Mouse (Mus musculus): Measurements from ENCODE around the gene Dhrs4. TPM values are rescaled to one million over a fixed set of nuclear protein-coding genes. Genes with fewer than 3 reads are reported as not detected.

The Dhrs4 gene
- polyA plus RNA-seq (2015; fragmentation: Nextera tagmentation; extraction: Ambion mirVana): 21.7 and 34.9 TPM in 2 replicates

GRCm38 (mm10) chr14:55478651-55479599, at the start of gene Dhrs4:
Gene Dhrs4, plus strand, starts transcription at chr14:55478758.

GRCm38 (mm10) chr14:55490361-55491201, 12.0 kb downstream of the Dhrs4 start, which contains the start of gene Carmil3:
Gene Carmil3, plus strand, starts transcription at chr14:55490651.

GRCm38 (mm10) chr14:55510125-55510731, 31.7 kb downstream of the Dhrs4 start, which contains the start of gene Cpne6:
Gene Cpne6, plus strand, starts transcription at chr14:55510445.

GRCm38 (mm10) chr14:55524785-55525184, 46.2 kb downstream of the Dhrs4 start, which contains the start of gene Nrl:
Gene Nrl, minus strand, starts transcription at chr14:55524981.

Other genes starting within 250 kb of the Dhrs4 start
- gene Carmil3, start 11.9 kb downstream of the Dhrs4 start, polyA plus RNA-seq (2015; fragmentation: Nextera tagmentation; extraction: Ambion mirVana): 0.44 and 0.66 TPM in 2 replicates
- gene Cpne6, start 31.7 kb downstream of the Dhrs4 start, polyA plus RNA-seq (2015; fragmentation: Nextera tagmentation; extraction: Ambion mirVana): not detected in 2 replicates
- gene Nrl, start 46.2 kb downstream of the Dhrs4 start, polyA plus RNA-seq (2015; fragmentation: Nextera tagmentation; extraction: Ambion mirVana): not detected in 2 replicates
- 15.8 and 17.4 TPM in 2 replicates for gene Pck2, start 61.5 kb downstream of the Dhrs4 start, polyA plus RNA-seq (2015; fragmentation: Nextera tagmentation; extraction: Ambion mirVana)
- 45.2 and 45.3 TPM in 2 replicates for gene Dcaf11, start 81.2 kb downstream of the Dhrs4 start, polyA plus RNA-seq (2015; fragmentation: Nextera tagmentation; extraction: Ambion mirVana)
- 1.2 and 1.5 TPM in 2 replicates for gene A730061H03Rik, start 81.6 kb downstream of the Dhrs4 start, polyA plus RNA-seq (2015; fragmentation: Nextera tagmentation; extraction: Ambion mirVana)
- gene Fitm1, start 96.9 kb downstream of the Dhrs4 start, polyA plus RNA-seq (2015; fragmentation: Nextera tagmentation; extraction: Ambion mirVana): 342 and 394 TPM in 2 replicates
- 88.6 and 106 TPM in 2 replicates for gene Psme1, start 99.4 kb downstream of the Dhrs4 start, polyA plus RNA-seq (2015; fragmentation: Nextera tagmentation; extraction: Ambion mirVana)
- 63.2 and 67.4 TPM in 2 replicates for gene Emc9, start 106.5 kb downstream of the Dhrs4 start, polyA plus RNA-seq (2015; fragmentation: Nextera tagmentation; extraction: Ambion mirVana)
- 186 and 262 TPM in 2 replicates for gene Psme2, start 112.4 kb downstream of the Dhrs4 start, polyA plus RNA-seq (2015; fragmentation: Nextera tagmentation; extraction: Ambion mirVana)
- gene Rnf31, start 113.0 kb downstream of the Dhrs4 start, polyA plus RNA-seq (2015; fragmentation: Nextera tagmentation; extraction: Ambion mirVana): 10.3 and 13.4 TPM in 2 replicates
- 11.4 and 12.2 TPM in 2 replicates for gene Irf9, start 124.8 kb downstream of the Dhrs4 start, polyA plus RNA-seq (2015; fragmentation: Nextera tagmentation; extraction: Ambion mirVana)
- 1.8 and 1.9 TPM in 2 replicates for gene Rec8, start 139.3 kb downstream of the Dhrs4 start, polyA plus RNA-seq (2015; fragmentation: Nextera tagmentation; extraction: Ambion mirVana)
- gene Ipo4, start 157.2 kb downstream of the Dhrs4 start, polyA plus RNA-seq (2015; fragmentation: Nextera tagmentation; extraction: Ambion mirVana): 52.7 and 61.0 TPM in 2 replicates
- 1.3 and 2.0 TPM in 2 replicates for gene Gm49378, start 159.1 kb downstream of the Dhrs4 start, polyA plus RNA-seq (2015; fragmentation: Nextera tagmentation; extraction: Ambion mirVana)
- gene Tm9sf1, start 165.0 kb downstream of the Dhrs4 start, polyA plus RNA-seq (2015; fragmentation: Nextera tagmentation; extraction: Ambion mirVana): 48.0 and 52.2 TPM in 2 replicates
- gene Tssk4, start 171.4 kb downstream of the Dhrs4 start, polyA plus RNA-seq (2015; fragmentation: Nextera tagmentation; extraction: Ambion mirVana): 0.24 and 0.32 TPM in 2 replicates
- gene Mdp1, start 181.8 kb downstream of the Dhrs4 start, polyA plus RNA-seq (2015; fragmentation: Nextera tagmentation; extraction: Ambion mirVana): 29.8 and 35.3 TPM in 2 replicates
- 15.1 and 16.5 TPM in 2 replicates for gene Gmpr2, start 193.2 kb downstream of the Dhrs4 start, polyA plus RNA-seq (2015; fragmentation: Nextera tagmentation; extraction: Ambion mirVana)
- gene Nedd8, start 193.4 kb downstream of the Dhrs4 start, polyA plus RNA-seq (2015; fragmentation: Nextera tagmentation; extraction: Ambion mirVana): 356 and 376 TPM in 2 replicates
- 14.2 and 15.0 TPM in 2 replicates for gene Tinf2, start 203.1 kb downstream of the Dhrs4 start, polyA plus RNA-seq (2015; fragmentation: Nextera tagmentation; extraction: Ambion mirVana)
- gene Tgm1, start 235.2 kb downstream of the Dhrs4 start, polyA plus RNA-seq (2015; fragmentation: Nextera tagmentation; extraction: Ambion mirVana): 0.35 and 1.9 TPM in 2 replicates
- 12.8 and 13.3 TPM in 2 replicates for gene Rabggta, start 243.5 kb downstream of the Dhrs4 start, polyA plus RNA-seq (2015; fragmentation: Nextera tagmentation; extraction: Ambion mirVana)

Data from skeletal muscle tissue, postnatal 0 days (tissue).